Mouse (Mus musculus) forebrain, embryonic 13.5 days (tissue): Measurements from ENCODE around the gene Plek. TPM values are rescaled to one million over a fixed set of nuclear protein-coding genes. Genes with fewer than 3 reads are reported as not detected.
"Not testable (repeated sequence)": the region's sequence is repeated elsewhere in the genome, so short reads cannot be mapped to it uniquely, and the experiment has no call there.

Source experiments
- ATAC-seq: fragments of 200-750 bp; cut with Nextera tagmentation; 2 replicates; pipeline ENCODE4 v1.8.0; 2017
- H3K27ac ChIP-seq: fragments of 300-500 bp; sonication (generic); 2 replicates; pipeline ENCODE4 v1.5.1; 2015; ENCODE audit warnings: inconsistent platforms, mild to moderate bottlenecking, moderate library complexity
- H3K27me3 ChIP-seq: fragments of 300-500 bp; sonication (generic); 2 replicates; pipeline ENCODE4 v1.6.1; 2015; ENCODE audit warnings: mild to moderate bottlenecking, inconsistent platforms
- H3K36me3 ChIP-seq: fragments of 300-500 bp; sonication (generic); 2 replicates; pipeline ENCODE4 v1.6.1; 2015; ENCODE audit warnings: mild to moderate bottlenecking, inconsistent platforms; ENCODE audit not compliant: poor library complexity, severe bottlenecking
- H3K4me1 ChIP-seq: fragments of 300-500 bp; sonication (generic); 2 replicates; pipeline ENCODE4 v1.6.1; 2015; ENCODE audit warnings: inconsistent platforms
- H3K4me2 ChIP-seq: fragments of 300-500 bp; sonication (generic); 2 replicates; pipeline ENCODE4 v1.6.1; 2015; ENCODE audit warnings: inconsistent platforms, mild to moderate bottlenecking, moderate library complexity
- H3K4me3 ChIP-seq: fragments of 300-500 bp; sonication (generic); 2 replicates; pipeline ENCODE4 v1.5.1; 2015; ENCODE audit warnings: mild to moderate bottlenecking, inconsistent platforms
- H3K9ac ChIP-seq: fragments of 300-500 bp; sonication (generic); 2 replicates; pipeline ENCODE4 v1.6.1; 2015; ENCODE audit warnings: mild to moderate bottlenecking, inconsistent platforms
- H3K9me3 ChIP-seq: fragments of 300-500 bp; sonication (generic); replicated peaks from 2 replicates; pipeline ENCODE4 v1.6.1; 2016; ENCODE audit warnings: inconsistent platforms
- WGBS: fragments of 180-500 bp; shearing (Covaris S2); methylation state at CpG from one replicate; pipeline ENCODE4 v1.1.7; 2015; 5-methylcytosine and 5-hydroxymethylcytosine counted together
- polyA plus RNA-seq: library from polyadenylated mRNA; unstranded; fragments of >200 nt; fragmentation: Nextera tagmentation; extraction: Ambion mirVana; gene quantifications from 2 replicates; pipeline ENCODE4 v1.2.1, GENCODE M21; 2015

Gene Plek
- polyA plus RNA-seq: 2.0 and 2.6 TPM in 2 replicates

- Histone ChIP-seq H3K27ac (peak within 1 kb of the TSS; percentile 77), H3K9ac (peak within 1 kb of the TSS; percentile 87), H3K4me3 (peak within 1 kb of the TSS; percentile 74), H3K27me3 (no peaks in the 10 kb centered on the region), H3K36me3 (no peaks in the 10 kb centered on the region), H3K4me2 (peak within 1 kb of the TSS; percentile 74), H3K4me1 (peaks cover 17% of the 10 kb centered on the region), H3K9me3 (no peaks in the 10 kb centered on the region)
- ATAC-seq: peak; percentile 99
- WGBS: 1% methylated on average over 38 of the region's 38 CpGs
Measured at GRCm38 (mm10) chr11:17051545-17052475, at the start of gene Plek, which contains the start of gene Cnrip1. Gene Plek (minus strand): TSS chr11:17052381. Gene Cnrip1 (plus strand): TSS chr11:17051586.

GRCm38 (mm10) chr11:17086106-17086505 lies 33.9 kb upstream of the Plek start:
- no peak overlapping the region for H3K4me2 ChIP-seq
- no peaks in the 10 kb centered on the region for H3K36me3 ChIP-seq
- H3K9ac ChIP-seq: no peak overlapping the region
- H3K4me3 ChIP-seq: no peak overlapping the region
- no peak for ATAC-seq
- H3K4me1 ChIP-seq: no peaks in the 10 kb centered on the region
- no peak overlapping the region for H3K27ac ChIP-seq
- 17% methylated on average over 5 of the region's 5 CpGs for WGBS
- H3K9me3 ChIP-seq: no peaks in the 10 kb centered on the region
- H3K27me3 ChIP-seq: no peaks in the 10 kb centered on the region

DNA sequence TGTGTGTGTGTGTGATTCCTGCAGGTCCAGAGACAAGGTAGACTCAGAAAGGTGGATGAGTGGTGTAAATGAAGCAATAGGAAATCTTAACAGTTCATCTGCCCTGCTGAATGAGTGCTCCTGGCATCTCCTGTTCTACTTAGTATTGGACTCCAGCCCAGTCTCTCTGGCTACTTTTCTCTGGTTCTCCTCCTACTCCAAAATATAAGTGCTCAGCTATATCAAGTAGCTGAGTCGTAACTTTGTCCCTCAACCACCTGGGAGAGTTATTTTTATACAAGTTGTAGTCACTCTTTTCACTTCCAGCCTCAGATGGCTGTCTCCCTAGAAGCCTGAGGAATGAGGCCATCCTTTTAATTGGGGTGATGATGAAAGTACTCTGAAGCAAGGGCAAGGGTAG lies 31.7 kb upstream of the Plek start:
- H3K4me1 ChIP-seq: no peaks in the 10 kb centered on the region
- no peak overlapping the region for H3K4me3 ChIP-seq
- H3K27ac ChIP-seq: no peak overlapping the region
- H3K27me3 ChIP-seq: no peaks in the 10 kb centered on the region
- 78% methylated on average over 1 of the region's 1 CpGs for WGBS
- no peak overlapping the region for H3K9ac ChIP-seq
- H3K9me3 ChIP-seq: no peaks in the 10 kb centered on the region
- no peak overlapping the region for H3K4me2 ChIP-seq
- 0 out of 2 replicates have a peak, but pooled peaks cover 5% of the 10 kb centered on the region for H3K36me3 ChIP-seq
- ATAC-seq: no peak

DNA sequence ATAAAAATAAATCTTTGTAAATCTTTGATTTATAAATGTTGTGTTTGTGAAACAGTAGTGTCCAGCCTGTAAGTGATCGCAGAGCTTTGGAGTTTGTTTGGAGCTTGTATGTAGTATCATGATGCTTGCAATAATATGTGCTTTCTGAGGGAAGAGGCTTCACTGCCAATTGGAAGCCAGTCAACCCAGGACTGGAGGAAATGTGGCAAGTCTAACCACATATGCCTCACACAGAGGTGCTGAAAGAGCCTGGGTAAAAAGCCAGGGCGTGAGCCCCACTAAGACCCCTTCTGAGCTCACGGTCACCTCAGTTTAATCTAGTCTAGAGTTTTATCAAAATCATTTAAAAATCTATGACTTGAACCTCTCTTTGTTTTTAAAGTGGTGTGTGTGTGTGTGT lies 31.3 kb upstream of the Plek start:
- ATAC-seq: no peak; the same call in 1 of the 2 replicates
- Histone ChIP-seq H3K4me1 (no peaks in the 10 kb centered on the region), H3K4me3 (no peak overlapping the region), H3K9ac (no peak overlapping the region), H3K36me3 (0 out of 2 replicates have a peak, but pooled peaks cover 7% of the 10 kb centered on the region), H3K4me2 (no peak overlapping the region), H3K27me3 (no peaks in the 10 kb centered on the region), H3K27ac (no peak overlapping the region), H3K9me3 (no peaks in the 10 kb centered on the region)
- 95% methylated on average over 3 of the region's 3 CpGs for WGBS

DNA sequence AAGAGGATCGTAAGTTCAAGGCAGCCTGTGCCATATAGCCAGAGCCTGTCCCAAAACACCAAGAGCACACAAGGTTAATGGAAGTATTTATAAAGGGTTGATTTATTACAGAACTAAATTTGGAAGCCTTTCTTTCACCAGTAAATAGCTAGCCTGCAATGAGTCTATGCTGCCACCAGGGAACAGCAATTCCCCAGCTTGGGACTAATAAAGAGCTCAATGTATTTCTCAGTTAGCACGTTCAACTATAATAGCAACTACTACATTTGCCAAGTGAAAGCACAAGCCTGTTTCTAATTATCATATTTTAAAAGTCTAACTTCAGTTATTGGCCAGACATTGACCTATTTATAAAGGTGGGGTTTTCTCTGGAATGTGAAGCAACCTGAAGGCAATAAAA lies 30.8 kb upstream of the Plek start:
- ATAC-seq: peak; percentile 70; the same call in 1 of the 2 replicates
- WGBS: 55% methylated on average over 2 of the region's 2 CpGs

DNA sequence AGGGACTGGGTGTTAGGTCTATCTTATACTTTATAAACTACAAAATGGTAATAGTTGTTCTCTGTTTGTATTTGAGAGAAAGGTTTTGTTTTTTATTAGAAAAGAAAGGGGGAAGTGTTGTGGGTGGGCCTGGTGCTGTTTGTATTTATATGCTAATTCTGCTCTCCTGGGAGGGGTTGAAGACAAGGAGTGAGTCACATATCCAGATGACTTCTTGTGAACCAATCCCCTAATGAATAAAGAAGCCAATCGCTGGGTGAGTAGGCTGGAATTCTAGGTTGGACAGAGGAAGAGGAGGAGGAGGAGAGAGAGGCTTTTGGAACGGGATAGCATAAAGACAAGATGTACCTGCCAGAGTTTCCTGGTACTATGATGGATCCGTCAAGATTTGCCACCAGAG lies 29.9 kb upstream of the Plek start:
- no peak overlapping the region for H3K9ac ChIP-seq
- whole genome bisulfite sequencing: 45% methylated on average over 3 of the region's 3 CpGs
- 0 out of 2 replicates have a peak, but pooled peaks cover 11% of the 10 kb centered on the region for H3K36me3 ChIP-seq
- H3K9me3 ChIP-seq: no peaks in the 10 kb centered on the region
- H3K27me3 ChIP-seq: no peaks in the 10 kb centered on the region
- H3K4me3 ChIP-seq: no peak overlapping the region
- no peaks in the 10 kb centered on the region for H3K4me1 ChIP-seq
- no peak overlapping the region for H3K4me2 ChIP-seq
- H3K27ac ChIP-seq: no peak overlapping the region
- no peak for ATAC-seq

More for the DNA sequence above, 30.8 kb upstream of the Plek start:
- no peak overlapping the region for H3K4me2 ChIP-seq
- no peaks in the 10 kb centered on the region for H3K4me1 ChIP-seq
- H3K36me3 ChIP-seq: 0 out of 2 replicates have a peak, but pooled peaks cover 11% of the 10 kb centered on the region
- H3K9me3 ChIP-seq: no peaks in the 10 kb centered on the region
- no peaks in the 10 kb centered on the region for H3K27me3 ChIP-seq
- H3K4me3 ChIP-seq: no peak overlapping the region
- no peak overlapping the region for H3K9ac ChIP-seq
- H3K27ac ChIP-seq: no peak overlapping the region

DNA sequence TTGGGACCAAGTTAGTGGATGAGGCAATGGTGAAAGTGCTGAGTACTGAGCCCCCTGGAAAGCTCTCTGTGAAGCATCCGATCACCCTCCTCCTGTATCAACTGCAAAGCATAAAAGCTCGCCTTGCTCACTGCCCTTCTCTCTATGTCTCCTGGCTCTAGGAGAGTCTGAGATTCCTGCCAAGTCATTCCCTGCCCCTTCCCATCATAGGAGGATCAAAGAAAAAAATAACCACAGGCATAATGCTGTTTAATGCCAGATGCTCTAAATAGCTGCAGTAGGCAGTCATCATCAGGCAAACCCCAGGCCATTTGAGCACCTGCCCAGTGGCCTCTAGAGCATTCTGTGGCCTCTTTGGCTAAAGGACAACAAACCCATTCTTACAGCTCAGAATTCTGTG lies 23.5 kb upstream of the Plek start:
- WGBS: 96% methylated on average over 2 of the region's 2 CpGs
- ATAC-seq: no peak

DNA sequence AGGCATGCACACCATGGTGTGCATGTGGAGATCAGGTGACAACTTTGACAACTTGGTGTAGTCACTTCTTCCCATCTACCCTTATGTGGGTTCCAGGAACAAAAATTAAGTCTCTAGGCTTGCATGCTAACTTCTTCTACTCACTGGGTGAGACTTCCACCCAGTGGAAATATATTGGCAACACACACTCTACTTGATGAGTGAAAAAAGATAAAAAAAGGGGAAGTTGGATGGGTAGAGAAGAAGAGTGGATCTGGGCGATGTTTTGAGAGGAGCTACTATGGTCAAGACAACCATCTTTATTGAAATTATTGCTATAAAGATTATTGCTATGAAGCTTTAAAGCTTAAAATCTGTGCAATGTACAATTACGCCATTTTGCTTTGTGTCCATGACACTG lies 17.2 kb upstream of the Plek start:
- H3K4me1 ChIP-seq, H3K27me3 ChIP-seq, H3K4me3 ChIP-seq, H3K9me3 ChIP-seq, H3K27ac ChIP-seq, ATAC-seq, H3K9ac ChIP-seq, H3K4me2 ChIP-seq, H3K36me3 ChIP-seq: not testable (repeated sequence)
- 90% methylated on average over 2 of the region's 2 CpGs for WGBS

More for the DNA sequence above, 23.5 kb upstream of the Plek start:
- no peaks in the 10 kb centered on the region for H3K4me1 ChIP-seq
- no peaks in the 10 kb centered on the region for H3K9me3 ChIP-seq
- no peak overlapping the region for H3K27ac ChIP-seq
- no peak overlapping the region for H3K9ac ChIP-seq
- H3K4me2 ChIP-seq: no peak overlapping the region
- H3K4me3 ChIP-seq: no peak overlapping the region
- H3K36me3 ChIP-seq: 0 out of 2 replicates have a peak, but pooled peaks cover 11% of the 10 kb centered on the region
- no peaks in the 10 kb centered on the region for H3K27me3 ChIP-seq

DNA sequence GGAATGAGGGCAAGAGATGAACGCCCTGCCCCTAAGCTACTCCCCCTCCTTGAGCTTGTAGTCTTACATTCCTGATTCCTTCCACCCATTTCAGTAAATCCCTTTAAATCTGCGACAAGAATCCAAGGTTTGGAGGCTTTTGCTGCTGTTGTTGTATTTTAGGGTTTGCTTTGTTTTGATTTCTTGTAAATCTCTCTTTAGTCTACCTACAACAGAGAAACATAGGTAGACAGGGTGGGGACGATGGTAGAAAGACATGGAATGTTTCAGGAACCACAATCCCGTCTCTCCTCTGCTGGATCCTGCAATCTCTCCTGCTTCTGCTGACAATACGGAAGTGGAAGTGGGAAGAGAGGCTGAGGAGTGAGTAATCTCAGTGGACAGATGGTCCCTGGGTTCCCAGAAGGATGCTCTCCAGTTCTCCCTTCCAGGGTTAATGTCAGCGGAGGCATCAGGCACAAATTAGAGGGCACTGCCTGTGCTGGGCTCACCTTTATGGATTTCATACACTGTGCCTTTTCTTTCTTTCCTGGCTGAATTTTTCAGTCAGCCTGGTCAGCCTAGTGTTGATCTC lies 382 bp upstream of the Plek start:
- H3K36me3 ChIP-seq: no peaks in the 10 kb centered on the region
- WGBS: 18% methylated on average over 6 of the region's 6 CpGs
- no peaks in the 10 kb centered on the region for H3K9me3 ChIP-seq
- H3K9ac ChIP-seq: peak overlapping the region; percentile 87
- H3K4me3 ChIP-seq: peak overlapping the region; percentile 74
- H3K4me1 ChIP-seq: peaks cover 17% of the 10 kb centered on the region
- H3K27me3 ChIP-seq: no peaks in the 10 kb centered on the region
- H3K4me2 ChIP-seq: peak overlapping the region; percentile 74
- H3K27ac ChIP-seq: peak overlapping the region; percentile 77
- 0 out of 2 replicates have a peak, but pooled peaks have one; percentile 1 for ATAC-seq

GRCm38 (mm10) chr11:17045806-17046205 lies 6.4 kb downstream of the Plek start:
- Histone ChIP-seq H3K27me3 (no peaks in the 10 kb centered on the region), H3K27ac (no peak overlapping the region), H3K9ac (no peak overlapping the region), H3K4me1 (no peaks in the 10 kb centered on the region), H3K4me2 (no peak overlapping the region), H3K9me3 (no peaks in the 10 kb centered on the region), H3K36me3 (no peaks in the 10 kb centered on the region), H3K4me3 (no peak overlapping the region)
- ATAC-seq: no peak; the same call in 1 of the 2 replicates
- WGBS: 96% methylated on average over 2 of the region's 2 CpGs

DNA sequence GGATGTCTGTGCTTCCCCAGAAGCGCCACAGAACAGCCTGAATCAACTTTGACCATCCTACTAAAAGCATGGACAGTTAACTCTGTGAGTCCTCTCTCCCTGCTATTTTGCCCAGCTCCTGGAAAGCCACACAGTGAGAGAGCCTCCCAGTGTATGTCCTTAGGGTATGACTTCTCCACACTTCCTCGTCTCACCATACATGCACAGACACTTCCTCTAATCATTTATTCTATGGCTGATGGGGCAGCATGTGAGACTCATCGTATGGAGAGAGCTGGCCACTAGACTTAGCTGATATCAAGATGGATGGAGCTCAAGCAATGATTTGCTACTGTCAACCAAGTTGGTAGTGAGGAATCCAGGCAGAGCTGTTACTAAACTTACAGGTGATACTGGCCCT lies 28.2 kb downstream of the Plek start:
- Histone ChIP-seq H3K36me3 (no peaks in the 10 kb centered on the region), H3K9ac (no peak overlapping the region), H3K4me2 (no peak overlapping the region), H3K27ac (no peak overlapping the region), H3K27me3 (no peaks in the 10 kb centered on the region), H3K4me3 (no peak overlapping the region), H3K4me1 (no peaks in the 10 kb centered on the region), H3K9me3 (no peaks in the 10 kb centered on the region; the same call in 1 of the 2 replicates)
- WGBS: 79% methylated on average over 3 of the region's 3 CpGs
- no peak for ATAC-seq

DNA sequence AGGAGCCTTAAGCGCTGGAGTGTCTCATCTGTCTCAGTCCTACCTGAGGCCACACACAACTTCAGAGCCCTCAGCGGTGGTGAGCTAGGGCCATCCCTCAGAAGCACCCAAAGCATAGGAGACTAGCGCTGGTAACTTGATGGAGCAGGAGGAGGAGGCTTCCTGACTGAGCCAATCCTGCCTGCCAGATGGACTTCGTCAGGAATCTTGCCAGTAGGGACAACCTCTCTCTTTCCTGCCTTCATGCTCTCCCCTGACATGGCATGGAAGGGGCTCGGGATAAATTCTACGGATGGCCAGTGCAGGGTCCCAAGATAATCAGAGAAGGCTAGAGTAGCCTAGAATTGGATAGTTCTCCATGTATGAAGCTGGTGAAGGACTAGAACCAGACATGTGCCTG lies 29.0 kb downstream of the Plek start:
- no peaks in the 10 kb centered on the region for H3K36me3 ChIP-seq
- H3K27ac ChIP-seq: no peak overlapping the region
- 88% methylated on average over 6 of the region's 6 CpGs for WGBS
- H3K9ac ChIP-seq: no peak overlapping the region
- H3K4me2 ChIP-seq: no peak overlapping the region
- no peaks in the 10 kb centered on the region for H3K27me3 ChIP-seq
- no peak overlapping the region for H3K4me3 ChIP-seq
- no peaks in the 10 kb centered on the region for H3K4me1 ChIP-seq
- no peak for ATAC-seq
- H3K9me3 ChIP-seq: peaks cover 3% of the 10 kb centered on the region
